Mouse (Mus musculus) common myeloid progenitor, adult 5-6 weeks (primary cell): ENCODE data around the gene Spop. TPM values are rescaled to one million over a fixed set of nuclear protein-coding genes. Genes with fewer than 3 reads are reported as not detected.
A peak's percentile ranks its signal among the peaks of the same experiment; 100 is the strongest.
"Not testable (repeated sequence)": the region's sequence is repeated elsewhere in the genome, so short reads cannot be mapped to it uniquely, and the experiment has no call there.

Source experiments
- ATAC-seq: replicated peaks from 2 replicates; pipeline ENCODE4 v1.8.0; 2016; ENCODE audit warnings: low read depth, mild to moderate bottlenecking, moderate TSS enrichment, inconsistent platforms; ENCODE audit not compliant: poor library complexity, severe bottlenecking
- total RNA-seq: library from RNA; stranded (forward); fragments of 200-1000, 187-1606 nt; gene quantifications from 2 replicates; pipeline ENCODE4 v1.2.3, GENCODE M21; 2017

The Spop gene
- total RNA-seq, 1 experiment from 2014 or later: 64.9 TPM

DNA sequence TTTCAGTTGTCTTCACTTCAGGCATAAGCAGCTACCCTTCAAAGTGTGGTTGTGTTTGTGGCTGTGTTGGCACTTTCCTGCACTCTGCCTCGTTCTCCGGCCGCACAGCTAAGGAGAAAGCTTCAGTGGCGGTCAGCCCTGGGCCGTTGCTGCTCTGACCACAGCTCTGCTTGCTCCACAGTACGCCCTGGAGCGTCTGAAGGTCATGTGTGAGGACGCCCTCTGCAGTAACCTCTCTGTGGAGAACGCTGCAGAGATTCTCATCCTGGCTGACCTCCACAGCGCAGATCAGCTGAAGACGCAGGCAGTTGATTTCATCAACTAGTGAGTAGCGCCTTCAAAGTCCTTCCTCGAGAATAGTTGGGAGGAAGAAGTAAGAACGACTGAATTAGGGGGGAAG lies 76.2 kb downstream of the Spop start:
- ATAC-seq: no peak

DNA sequence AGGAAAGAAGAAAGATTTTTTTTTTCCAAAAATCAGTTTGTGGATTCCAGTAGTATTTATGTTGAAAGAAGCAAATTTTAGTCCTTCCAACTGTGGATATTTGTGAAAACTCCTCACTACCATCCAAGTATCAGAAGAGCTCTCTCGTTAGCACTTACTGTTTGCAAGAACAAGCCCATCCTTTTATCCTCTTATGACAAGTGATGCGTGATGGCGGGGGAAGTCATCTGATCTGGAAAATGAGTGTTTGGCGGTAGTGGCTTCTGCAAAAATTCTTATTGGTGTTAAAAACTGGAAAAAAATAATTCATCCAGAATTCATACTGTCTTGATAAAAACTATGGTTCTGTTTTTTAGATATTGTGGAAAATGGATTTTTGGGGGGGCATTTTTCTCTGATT lies 78.4 kb downstream of the Spop start:
- no peak for ATAC-seq

DNA sequence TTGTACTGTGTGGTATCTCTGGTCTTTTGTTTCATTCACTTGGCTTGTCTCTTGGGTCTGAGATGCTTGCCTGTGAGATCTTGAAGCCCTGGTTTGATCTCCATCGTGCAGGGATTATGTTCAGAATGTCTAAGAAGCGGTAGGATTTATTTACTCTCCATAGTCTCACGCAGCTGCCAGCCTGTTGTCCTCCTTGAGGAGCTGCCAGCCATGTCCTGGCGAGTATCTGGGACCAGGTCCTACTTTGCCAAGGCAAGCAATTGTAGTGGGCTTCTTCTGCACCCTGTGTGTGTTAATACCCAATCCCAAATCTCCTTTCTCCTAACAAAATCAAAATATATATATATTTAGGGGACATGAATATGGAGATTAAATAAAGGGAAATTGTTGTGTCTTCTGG lies 79.1 kb downstream of the Spop start:
- ATAC-seq: no peak

DNA sequence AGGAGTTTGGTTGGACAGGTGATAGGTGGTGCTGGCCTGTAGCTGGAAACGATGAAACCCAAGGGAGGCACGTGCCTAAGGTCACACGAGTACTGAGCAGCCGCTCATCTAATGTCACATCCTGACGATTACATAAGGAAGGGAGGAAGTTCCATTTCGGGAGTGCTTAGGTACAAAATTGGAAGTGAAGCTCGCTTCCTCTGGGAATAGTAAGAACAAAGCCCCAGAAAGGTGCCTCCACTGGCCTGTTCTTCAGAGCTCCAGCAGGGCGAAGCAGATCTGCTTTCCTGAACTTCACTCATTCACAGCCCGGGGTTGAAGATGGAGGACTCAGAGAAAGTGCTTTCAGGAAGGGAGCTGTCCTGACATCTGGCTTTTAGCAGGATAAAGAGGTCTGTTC lies 80.1 kb downstream of the Spop start:
- no peak for ATAC-seq

DNA sequence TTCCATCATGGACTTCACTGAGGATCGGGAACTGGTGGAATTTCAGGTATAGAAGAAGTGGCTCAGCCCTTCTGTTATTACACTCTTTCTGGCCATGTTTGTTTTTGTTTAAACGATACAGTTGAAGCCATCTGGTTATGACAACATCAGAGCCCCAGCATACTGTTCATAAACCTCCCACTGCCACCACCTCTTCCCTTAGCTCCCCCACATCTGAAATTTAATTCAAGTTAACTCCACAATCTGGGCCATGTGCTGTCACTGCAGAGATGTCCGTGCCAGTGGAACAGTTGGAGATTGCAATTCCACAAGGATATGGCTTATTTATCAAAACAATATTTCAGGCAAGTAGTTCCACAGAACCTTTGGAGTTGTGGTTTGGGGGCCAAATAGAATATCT lies 80.5 kb downstream of the Spop start:
- no peak for ATAC-seq

DNA sequence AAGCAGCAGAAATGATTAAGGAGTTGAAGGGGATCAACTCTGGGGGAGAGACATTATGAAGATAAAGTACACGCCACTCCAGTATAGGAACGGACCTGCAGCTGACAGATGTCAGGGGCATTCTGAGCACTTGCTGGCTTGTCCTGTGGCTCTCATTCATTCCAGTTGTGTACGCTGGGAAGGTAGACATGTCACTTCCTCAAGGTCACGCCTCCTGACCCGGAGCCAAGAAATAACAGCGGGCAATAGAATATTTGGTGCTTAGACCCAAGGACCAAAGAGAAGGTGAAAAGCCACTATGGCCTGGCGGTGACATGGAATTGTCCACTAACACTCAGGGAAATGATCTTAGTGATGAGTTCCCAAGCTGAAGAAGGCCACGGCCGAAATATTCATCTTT lies 82.0 kb downstream of the Spop start:
- no peak for ATAC-seq

DNA sequence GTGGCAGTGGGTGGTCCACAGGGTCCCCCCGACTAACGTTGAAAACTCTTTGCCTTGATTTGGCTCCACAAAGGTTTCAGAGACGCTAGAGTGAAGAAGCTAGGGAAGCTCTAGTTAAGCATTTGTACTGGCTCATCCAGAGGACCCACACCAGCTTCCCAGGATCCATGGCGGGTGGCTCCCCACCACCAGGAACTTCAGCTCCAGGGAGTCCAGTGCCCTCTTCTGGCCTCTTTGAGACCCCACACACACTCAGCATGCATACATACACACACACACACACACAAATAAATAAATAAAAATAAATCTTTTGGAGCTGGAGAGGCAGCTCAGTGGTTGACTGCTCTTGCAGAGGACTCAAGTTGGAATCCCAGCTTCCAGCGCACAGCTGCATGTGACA lies 84.0 kb downstream of the Spop start:
- no peak for ATAC-seq

DNA sequence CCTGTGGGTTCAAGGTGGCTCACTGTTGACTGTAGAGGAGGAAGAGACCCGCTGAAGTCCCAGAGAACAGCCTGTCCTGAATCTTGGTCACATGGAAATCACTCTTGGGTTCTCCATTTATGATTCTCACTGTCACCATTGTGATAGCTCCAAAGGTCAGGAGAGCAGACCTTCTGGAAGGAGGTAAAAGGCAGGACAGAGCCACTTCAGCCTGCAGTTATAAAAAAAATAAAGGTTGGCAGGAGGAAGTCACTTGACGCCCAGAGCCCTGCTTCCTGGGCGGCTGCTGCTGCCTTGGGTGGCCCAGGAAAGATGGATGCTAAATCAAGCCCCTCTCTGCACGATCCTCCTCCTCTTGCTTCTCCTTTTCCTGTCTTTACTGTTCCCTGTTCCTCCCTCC lies 86.5 kb downstream of the Spop start:
- ATAC-seq: no peak

DNA sequence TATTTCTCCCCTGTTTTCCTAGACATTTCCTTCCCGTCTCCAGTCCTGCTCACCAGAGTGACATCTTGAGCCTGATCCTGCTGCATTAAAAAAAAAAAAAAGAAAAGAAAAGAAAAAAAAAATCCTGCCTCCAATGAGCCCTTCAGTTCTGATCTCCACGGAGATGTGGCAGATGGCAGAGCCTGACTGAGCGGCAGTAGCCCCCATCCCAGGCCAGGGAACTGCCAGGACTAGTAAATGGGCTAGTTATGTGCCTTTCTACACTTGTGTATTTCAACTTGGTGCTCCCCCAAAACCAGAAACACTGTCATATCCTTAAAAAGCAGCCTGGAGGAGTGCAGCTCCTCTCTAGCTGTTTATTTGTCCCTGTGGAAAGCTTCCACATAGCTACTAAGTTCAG lies 87.0 kb downstream of the Spop start:
- no peak for ATAC-seq

DNA sequence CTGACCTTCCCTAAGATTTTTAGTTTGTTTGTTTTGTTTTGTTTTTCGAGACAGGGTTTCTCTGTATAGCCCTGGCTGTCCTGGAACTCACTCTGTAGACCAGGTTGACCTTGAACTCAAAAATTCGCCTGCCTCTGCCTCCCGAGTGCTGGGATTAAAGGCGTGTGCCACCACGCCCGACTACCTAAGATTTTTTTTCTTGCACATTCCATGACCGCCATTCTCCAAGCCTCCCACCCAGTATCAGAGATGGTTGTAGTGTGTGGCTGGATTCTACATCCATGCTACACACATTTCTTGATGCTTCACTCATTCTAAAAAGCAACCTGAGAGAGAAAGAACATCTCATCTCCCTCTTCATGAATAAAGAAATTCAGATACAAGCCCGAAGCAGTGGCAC lies 87.9 kb downstream of the Spop start:
- ATAC-seq: not testable (repeated sequence)

DNA sequence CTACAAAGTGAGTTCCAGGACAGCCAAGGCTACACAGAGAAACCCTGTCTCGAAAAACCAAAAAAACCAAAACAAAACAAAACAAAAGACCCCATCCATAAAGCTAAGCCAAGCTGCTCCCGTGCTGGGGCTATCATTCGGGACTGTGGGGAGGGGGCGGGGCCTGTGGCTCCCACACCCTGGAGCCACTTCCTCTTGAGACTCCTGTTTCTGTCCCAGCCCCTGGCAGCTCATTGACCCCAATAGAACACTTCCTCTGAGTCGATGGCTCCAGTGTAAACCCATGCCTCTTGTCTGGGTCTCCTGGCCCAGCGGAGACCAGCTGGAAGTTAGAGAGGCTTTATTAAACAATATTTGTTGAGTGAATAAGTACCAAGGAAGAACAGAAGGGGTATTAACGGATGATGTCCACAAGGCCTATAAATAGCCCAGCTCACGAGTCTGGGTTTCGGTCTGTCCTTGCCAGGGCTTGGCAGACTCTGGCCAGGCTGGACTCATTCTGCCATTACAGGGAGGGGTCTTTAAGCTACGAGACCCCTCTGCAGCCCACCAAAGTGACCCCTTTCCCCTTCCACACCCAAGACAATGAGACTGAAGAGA lies 89.8 kb downstream of the Spop start:
- ATAC-seq: peak; percentile 51

DNA sequence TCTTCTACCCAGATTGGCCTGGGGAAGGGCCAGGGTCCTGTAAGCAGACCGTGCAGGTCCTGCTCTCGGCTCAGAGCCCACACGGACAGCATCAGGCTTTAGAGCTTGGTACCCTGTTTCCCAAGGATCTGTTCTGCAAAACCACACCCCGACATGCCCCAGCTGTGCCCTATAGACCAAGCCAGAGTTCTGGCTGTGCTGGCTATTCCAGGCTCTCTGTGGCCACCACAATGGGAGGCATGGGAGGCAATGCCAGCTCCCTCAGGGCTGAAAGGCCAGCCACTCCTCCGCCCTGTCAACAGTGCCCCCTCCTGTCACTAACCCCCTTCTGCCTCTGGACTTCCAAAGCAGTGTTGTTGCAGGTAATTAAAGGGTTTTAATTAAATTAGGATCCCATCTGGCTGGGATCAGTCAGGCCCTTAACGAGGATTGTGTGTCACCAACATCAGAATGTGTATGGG lies 90.4 kb downstream of the Spop start:
- ATAC-seq: no peak

DNA sequence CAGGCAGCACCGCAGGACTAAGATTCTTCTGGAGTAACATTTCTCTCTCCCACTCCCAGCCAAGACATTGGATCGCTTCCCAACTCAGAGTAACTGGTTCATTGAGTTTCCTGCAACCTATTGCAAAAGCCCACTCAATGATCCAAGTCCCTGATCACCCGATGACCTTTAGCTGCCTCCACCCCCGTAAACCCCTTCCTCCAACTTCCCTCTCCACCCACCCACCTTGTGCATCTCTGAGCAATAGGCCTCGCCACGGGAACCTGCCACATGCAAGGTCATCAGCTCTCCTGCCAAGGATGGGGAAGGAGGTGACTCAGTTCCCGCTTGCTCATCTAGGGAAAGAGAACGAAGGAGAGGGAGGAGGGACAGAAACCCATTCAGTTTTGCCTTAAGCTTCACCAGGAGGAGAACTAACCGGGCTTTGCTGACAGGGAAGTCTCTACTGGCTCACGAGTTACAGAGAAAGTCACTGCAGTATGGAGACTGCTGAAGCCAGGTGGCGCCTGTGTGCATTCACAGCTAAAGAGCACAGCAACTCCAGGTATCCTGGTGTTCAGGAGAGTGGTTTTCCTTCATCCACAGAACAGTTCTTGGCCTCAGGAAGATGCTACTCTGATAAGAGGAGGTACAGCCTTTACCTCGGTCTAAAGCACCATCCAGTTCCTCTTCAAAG lies 93.3 kb downstream of the Spop start:
- no peak for ATAC-seq

DNA sequence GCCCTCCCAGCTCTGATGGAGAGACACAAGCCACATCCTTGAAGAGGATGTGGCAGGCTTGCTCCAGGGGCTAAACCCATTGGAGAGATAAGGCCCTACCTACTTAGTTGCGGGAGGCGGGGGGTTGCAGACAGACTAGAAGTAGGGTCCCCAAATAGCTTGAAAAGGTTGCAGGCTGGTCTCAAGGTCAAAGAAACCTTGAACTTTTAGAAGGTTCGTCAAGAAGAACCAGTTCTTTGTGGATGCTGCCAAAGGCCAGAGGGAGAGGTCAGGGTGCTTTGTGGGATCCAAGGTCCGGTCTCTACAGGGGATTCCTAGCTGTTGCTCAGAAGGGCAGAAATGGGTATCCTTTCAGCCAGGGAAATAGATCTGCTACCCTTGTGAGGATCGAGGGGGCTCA lies 93.9 kb downstream of the Spop start:
- no peak for ATAC-seq

DNA sequence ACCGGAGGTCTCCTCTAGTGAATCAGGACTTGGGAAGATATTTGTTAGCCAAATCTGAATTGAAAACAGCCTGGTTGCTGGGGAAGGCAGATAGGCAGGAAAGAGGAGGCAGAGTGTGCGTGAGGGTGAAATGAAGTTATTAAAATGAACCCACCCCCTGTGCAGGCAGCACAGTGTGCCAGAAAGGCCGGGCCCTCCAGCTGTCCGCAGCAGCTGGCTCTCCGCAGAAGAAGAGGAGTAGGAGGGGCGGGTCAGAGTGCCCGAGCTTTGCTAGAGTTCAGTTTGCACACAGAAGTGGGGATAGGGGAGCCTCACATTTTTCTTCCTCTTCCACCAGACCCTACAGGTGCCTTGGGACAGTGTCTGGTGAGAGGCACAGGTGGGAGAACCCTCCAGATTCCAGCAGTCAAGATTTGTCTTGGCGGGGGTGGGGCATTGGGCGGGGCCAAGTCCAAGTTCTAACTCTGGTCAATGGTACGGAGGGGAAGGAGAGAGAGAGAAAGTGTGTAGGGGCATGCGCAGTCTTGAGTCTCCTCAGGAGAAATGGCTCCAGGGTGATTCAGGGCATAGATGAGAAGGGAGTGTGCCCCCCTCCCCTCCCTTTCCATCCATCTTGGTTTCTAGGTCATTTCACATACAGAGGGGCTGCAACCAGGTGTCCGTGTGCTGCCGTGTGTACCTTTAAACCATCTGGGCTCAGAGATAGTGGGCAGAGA lies 94.5 kb downstream of the Spop start:
- no peak for ATAC-seq

DNA sequence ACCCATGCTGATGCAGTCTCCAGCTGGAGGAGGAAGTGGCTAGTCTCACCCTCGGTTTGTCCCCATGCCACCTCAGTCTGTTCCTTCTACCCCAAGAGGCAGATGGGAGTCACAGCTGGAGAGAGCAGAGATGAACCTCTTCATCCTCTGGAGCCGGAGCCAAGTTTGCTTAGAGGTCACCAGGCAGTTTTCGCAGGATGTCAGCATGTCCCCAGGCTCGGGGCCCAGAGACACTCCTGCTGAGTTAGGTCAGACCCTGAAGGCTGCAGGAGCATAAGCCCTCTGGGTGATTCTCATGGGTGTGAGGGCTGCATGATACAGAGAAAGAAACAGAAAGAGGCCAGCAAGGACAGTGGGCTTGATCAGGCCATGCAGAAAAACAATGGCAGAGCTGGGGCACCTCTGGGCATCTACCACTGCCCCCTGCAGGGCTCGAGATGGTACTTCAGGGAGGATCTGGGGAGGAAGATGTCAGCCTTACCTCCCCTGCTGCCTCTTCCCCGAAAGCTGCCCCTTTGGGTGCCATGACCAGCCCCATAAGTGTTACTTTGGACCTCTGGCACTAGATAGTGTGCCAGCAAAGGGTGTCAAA lies 95.3 kb downstream of the Spop start:
- ATAC-seq: 0 out of 2 replicates have a peak, but pooled peaks have one; percentile 31

DNA sequence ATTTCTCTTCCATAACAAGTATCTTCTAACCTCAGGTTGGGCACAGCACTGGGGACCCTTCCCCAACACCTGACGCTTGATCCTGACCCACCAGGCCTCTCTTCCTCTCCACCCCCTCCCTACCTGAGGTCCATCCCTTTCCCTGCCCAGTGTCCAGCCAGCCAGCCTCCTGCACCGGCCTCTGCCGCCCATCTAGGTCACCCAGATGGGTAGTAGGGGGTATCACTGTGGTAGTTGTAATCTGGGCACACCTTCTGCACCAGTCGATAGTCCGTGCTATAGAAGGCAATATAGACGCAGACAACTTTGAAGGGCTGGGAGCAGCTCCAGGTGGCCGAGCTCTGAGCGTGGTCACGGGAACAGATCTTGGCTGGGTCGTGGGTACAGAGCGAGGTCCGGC lies 96.8 kb downstream of the Spop start:
- ATAC-seq: no peak

DNA sequence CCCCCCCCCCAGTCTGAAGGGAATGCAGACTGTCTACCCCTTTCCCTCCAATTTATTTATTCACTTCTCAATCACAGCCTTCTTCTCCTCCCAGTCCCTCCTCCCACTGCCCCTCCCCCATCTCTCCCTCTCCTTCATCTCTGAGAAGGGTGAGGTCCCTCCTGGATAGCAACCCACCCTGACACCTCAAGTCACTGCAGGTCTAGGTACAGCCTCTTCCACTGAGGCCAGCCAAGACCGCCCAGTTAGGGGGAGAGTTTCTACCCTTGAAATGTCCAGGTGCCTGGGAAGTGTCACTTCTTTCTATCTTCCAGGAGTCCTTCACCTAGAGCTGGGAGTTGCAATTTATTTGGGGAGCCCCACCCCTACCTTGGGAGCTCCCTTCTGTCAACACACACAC lies 98.0 kb downstream of the Spop start:
- no peak for ATAC-seq

DNA sequence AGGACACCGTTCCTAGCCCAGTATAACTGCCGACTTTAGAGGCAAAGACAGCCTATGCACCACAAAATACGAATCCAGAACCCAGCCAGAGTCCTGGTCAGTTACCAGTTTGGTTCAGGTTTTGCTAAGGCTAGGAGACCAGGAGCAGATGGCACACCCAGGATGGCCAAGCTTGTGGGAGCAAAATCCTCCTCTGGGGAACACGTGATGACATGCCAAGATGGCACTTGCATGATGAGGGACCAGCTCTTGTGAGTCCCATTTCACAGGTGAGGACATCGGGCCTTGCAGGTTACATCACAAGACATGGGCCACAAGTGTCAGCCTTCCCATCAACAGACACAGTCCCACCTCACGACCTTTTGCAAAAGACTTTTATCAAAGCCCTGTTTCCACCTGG lies 98.5 kb downstream of the Spop start:
- no peak for ATAC-seq

DNA sequence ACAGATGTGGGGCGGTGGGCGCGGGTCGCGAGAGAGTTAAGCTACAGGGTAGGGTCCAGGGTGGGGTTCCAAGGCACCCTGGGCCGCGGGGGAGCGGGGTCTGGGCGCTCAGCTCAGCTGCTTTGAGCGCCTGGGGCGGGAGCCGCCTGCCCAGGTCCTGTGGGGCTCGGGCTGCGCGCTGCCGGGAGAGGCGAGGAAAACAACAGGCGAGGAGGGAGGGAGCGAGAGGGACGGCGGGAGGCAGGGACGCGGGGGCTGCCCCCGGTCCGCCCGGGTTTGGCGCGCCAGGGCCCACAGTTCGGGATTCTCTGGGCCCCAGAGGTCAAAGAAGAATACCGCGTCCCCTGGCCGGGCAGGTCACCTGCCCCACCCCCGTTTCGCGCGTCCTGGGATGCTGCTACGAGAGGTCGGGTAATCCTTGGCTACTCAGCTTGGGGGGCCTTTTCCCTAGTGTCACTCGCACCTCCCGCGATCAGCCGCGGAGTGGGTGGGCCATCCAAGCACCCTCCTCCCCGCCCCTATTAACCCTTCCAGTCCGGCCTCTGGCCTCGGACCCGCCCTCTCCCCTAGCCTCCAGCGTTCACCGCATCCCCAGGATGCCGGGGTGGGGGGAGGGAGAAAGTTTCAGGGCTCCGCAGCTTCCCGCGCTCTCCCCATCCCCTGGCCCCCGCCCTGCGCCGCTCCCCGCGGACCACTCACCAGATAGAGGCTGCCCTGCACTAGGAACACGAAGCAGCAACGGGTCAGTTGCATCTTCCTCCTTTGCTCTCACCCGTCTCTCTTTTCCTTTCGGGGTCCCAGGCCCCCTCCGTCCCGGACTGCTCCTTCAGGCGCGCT lies 99.8 kb downstream of the Spop start:
- no peak for ATAC-seq
